ENCODE assay signal across 11 mouse cellular contexts in the genomic region with DNA sequence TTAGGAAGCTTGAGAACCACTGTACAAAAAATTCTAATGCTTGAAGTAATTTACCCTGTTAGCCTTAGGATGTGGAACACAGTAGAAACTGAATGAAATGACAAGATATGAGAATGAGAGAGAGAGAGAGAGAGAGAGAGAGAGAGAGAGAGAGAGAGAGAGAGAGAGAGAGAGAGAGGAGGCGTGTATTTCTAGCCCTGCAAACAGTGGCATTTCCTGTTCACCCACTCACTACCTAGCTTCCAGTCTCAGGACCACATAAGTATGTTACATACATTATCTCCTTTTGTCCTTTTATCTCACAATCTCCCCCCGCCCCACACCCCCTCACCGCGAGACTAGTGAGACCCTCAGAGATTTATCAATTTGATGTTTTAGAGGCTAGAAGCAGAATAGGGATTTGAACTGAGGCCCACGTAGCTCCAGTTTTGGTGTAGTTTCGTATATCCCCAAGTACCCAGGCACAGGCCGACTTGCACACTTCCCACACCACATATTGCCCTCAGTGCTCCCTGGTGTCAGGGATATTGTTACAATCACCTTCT. TPM values are rescaled to one million over a fixed set of nuclear protein-coding genes. Genes with fewer than 3 reads are reported as not detected.
DNase-seq lines count a peak whose midpoint lies in the region; ATAC-seq and TF ChIP-seq lines count a peak whose summit lies in the region.
"Had no signal": no experiment of that assay in that cellular context is flagged by ENCODE, and none has a peak within 500 bp of the region (broad histone marks: within the 10 kb centered on the region; RNA-seq: fewer than 3 reads in every experiment).

No protein-coding gene starts in this region.

- H3K9me3 ChIP-seq in kidney, embryonic 15.5 days (replicated peaks): no peaks in the 10 kb centered on the region
- H3K9me3 ChIP-seq: liver, embryonic 15.5 days had no signal

- no peak for TF ChIP-seq CTCF in bone marrow macrophage, adult 2 months (IDR thresholded peaks at IDR 0.05; ENCODE audit: low read depth, low read length)

- TF ChIP-seq POLR2A in bone marrow macrophage, adult 2 months (IDR thresholded peaks at IDR 0.05; ENCODE audit: borderline replicate concordance, low read depth, low read length): no peak

- H3K4me1 ChIP-seq in kidney, embryonic 15.5 days: peaks cover 31% of the 10 kb centered on the region
- peaks cover 41% of the 10 kb centered on the region for H3K4me1 ChIP-seq in bone marrow macrophage, adult 2 months (ENCODE audit: control insufficient read depth, insufficient read depth, low read length)

- H3K4me3 ChIP-seq in kidney, embryonic 15.5 days (replicated peaks): no peak overlapping the region
- H3K4me3 ChIP-seq in bone marrow macrophage, adult 2 months (ENCODE audit: insufficient read depth, low read length): peak overlapping the region; percentile 37
- H3K4me3 ChIP-seq: liver, embryonic 15.5 days had no signal

- whole genome bisulfite sequencing in kidney, embryonic 15.5 days: 77% methylated on average over 7 of the region's 7 CpGs

- no peak for DNase-seq in kidney, postnatal 14 days
- peak; percentile 59 for DNase-seq in CD4-positive, CD25-positive, alpha-beta regulatory T cell, adult 2 months (ENCODE audit: low read depth, low spot score)
- no peak for DNase-seq in right cerebral cortex, postnatal 10 days (ENCODE audit: low spot score in 2 of 2)
- DNase-seq in adrenal gland, adult 8-10 months: no peak
- no peak for DNase-seq in neural tube, embryonic 10.5 days (ENCODE audit: extremely low spot score, low spot score)
- DNase-seq: cerebellum, postnatal 14 days; kidney, adult 2 months had no signal

- H3K36me3 ChIP-seq in kidney, embryonic 15.5 days: no peaks in the 10 kb centered on the region
- H3K36me3 ChIP-seq: liver, embryonic 15.5 days had no signal

- H3K9ac ChIP-seq in kidney, embryonic 15.5 days: no peak overlapping the region
- H3K9ac ChIP-seq: liver, embryonic 15.5 days had no signal

- H3K4me2 ChIP-seq in kidney, embryonic 15.5 days: 0 out of 2 replicates have a peak overlapping the region, but pooled peaks have one; percentile 25
- H3K4me2 ChIP-seq: liver, embryonic 15.5 days had no signal

- 0 out of 2 replicates have a peak overlapping the region, but pooled peaks have one; percentile 13 for H3K27ac ChIP-seq in kidney, embryonic 15.5 days
- H3K27ac ChIP-seq in bone marrow macrophage, adult 2 months (ENCODE audit: insufficient read depth, low read depth, low read length): peak overlapping the region; percentile 93
- H3K27ac ChIP-seq: liver, embryonic 15.5 days had no signal

- H3K27me3 ChIP-seq in kidney, embryonic 15.5 days: no peaks in the 10 kb centered on the region
- H3K27me3 ChIP-seq: liver, embryonic 15.5 days had no signal

- no peak for ATAC-seq in kidney, embryonic 15.5 days (replicated peaks; ENCODE audit: low FRiP score)
- peak; percentile 14 for ATAC-seq in megakaryocyte, adult 5-6 weeks (ENCODE audit: poor library complexity, severe bottlenecking)

RNA-seq across cellular contexts. Expression of gene Dusp6, which starts 21.7 kb away (rescaled TPM):
- polyA plus RNA-seq in kidney, embryonic 15.5 days (2015; fragmentation: Nextera tagmentation; extraction: Ambion mirVana): 85.7 and 88.7 TPM in 2 replicates
- 36.1 and 40.0 TPM in 2 replicates for polyA plus RNA-seq in bone marrow macrophage, adult 2 months (2012; ENCODE audit: insufficient read depth, insufficient read length, missing spikeins)
- total RNA-seq in megakaryocyte, adult 5-6 weeks (2015): 47.6 and 51.1 TPM in 2 replicates
- total RNA-seq in megakaryocyte, adult 5-6 weeks (2017): 43.1 and 48.9 TPM in 2 replicates
- 100 to 1,000 TPM in 3 of 4 experiments, 10 to 100 TPM in 1; 88.6 to 238 (median 129) TPM for total RNA-seq in adrenal gland, adult 8-10 months (2022)
